Mouse (Mus musculus) embryo, embryonic 11.5 days (tissue): ENCODE measurements at regions not wholly inside any gene's neighbourhood (a gene's known extent, or its start where the extent isn't known, plus 50 kb on each side); places are given as distances from the start of the nearest gene placed in this dataset.

Experiments
- DNase-seq: peaks from one replicate; pipeline ENCODE4 v3.0.0-alpha.2; 2012; ENCODE audit warnings: low read depth, low spot score

DNA sequence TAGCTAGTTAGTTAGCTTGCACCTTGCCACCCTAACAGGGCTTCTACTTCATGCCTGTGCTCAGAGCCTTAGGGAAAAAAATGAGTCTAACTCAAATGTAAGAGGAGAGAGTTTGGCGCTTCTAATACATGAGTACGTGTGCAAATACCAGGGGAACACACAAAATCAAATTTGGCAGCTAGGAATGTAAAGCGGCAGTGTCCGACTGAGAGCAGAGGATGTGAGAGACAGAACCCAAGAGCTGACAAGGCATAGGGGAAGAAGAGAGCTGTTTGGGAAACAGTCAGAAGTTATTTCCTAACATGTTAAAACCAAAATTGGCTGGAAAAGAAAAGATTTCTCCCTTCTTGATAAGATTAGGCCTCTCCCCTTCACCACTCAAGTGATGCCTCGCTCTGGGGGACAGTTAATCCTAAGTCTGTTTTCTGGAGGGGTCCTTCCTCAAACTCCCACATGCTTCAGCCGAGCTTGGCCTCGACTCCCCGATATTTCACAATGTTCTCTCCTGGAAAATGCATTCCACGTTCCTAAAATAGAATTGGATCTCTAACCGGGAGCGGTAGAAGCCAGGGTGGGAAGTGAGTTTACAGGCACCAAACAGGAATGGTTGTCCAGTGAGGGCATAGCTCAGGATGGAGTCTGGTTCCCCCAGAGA lies 229.1 kb downstream of the Maf start:
- no peak for DNase-seq

DNA sequence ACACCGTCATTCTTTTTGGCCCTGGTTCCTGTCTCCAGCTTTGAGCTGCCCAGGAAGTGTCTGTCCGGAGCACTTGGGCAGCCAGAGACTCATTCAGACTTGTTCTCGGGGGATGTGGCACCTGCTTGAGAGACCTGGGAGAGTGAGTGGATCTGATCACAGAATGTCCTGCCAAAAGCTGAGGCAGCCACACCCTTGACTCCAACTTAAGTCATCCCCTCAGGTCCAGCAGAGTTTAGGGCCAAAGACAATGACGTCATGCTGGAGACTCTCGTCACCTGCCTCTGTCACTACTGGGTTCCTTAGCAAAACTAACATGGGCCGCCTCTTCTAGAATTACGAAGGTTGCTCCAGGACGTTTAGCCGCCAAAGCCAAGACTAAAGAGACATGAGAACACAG lies 231.5 kb downstream of the Maf start:
- DNase-seq: no peak

DNA sequence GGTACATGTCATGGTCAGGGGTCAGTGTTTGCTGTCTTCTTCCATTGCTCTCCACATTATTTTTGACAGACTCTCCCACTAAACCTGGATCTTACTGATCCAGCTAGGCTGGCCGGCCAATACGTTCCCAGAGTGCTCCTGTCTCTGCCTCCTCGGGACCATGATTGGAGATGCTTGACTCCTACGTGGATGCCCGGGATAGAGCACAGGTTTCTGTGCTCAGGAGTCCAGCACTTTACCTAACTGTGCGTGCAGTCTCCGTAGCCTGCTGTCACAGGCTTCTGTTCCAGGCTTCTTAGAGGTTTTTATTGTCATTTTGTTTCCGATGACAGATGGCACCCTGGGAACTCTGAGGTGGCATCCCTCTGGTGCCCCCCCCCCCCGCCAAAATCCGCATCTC lies 232.4 kb downstream of the Maf start:
- DNase-seq: no peak

DNA sequence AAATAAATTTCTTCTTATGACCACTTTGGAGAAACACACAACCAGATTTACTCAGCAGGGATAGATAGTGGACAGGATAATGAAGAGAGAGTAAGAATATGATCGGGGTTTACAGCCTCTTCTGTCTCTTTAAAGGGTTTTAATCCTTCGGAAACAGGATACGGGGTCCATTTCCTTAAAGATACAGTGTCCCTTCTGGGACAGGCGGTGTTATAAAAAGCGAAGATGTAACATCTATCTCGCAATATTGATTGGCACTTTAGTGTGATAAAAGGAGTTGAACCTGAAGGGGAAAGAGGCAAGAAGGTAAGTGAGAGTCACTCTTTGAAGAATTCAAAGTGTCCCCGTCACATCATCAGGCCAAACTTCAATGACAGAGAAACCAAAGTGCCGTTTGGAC lies 233.6 kb downstream of the Maf start:
- no peak for DNase-seq

DNA sequence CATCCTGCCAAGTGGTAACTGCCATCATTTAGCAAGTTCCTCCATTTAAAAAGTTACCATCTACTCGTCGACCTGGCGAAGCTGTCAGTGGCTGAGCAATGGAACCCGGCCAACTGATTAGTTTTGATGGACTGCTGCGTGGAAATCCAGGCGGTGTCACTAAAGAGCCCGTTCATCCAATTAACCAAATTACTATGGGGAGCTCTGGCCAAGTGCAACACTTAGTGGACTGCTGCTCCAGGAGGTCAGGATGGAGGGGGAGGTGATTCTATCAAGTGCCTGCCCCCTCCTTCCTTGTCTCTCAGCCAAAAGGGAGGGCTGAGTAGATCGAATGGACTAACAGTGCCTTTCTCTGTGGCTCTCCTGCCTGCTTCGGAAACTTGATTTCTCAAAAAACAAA lies 241.0 kb downstream of the Maf start:
- no peak for DNase-seq

DNA sequence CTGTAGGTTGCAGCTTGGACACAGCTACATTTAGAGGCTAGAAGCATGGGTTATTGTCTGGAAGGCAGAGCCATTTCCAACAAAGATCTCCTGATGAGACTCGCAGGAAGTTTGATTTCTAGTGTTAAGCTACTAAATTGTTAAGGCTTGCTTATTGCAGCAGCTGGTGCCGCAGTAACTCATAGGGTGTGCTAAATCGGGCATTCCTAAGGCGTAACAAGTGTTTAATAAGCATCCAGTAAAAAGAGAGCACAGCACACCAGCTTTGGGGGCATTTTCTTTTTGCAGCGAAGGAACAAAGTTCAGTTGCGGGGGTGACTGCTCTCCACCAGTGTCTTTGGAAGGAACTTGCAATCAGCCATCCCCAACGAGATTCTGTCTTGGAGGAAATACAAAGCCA lies 241.5 kb downstream of the Maf start:
- DNase-seq: no peak

DNA sequence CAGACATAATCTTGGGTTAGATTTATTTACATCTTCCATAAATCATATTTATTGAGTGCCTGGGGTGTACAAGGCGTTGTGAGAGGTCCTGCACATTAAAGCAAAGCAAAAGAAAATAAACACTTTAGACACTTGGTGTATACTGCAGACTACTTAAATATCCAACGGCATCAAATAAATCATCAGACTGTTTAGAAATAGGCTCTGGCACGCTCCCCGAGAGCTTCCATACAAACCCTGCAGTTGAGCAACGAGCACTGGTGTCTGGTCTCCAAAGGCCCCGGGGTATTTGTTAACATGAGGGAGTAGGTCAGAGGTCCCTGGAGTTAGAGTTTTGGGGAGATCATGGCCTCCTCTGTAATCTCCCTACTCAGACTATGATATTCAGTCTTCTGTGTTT lies 244.9 kb downstream of the Maf start:
- DNase-seq: no peak

DNA sequence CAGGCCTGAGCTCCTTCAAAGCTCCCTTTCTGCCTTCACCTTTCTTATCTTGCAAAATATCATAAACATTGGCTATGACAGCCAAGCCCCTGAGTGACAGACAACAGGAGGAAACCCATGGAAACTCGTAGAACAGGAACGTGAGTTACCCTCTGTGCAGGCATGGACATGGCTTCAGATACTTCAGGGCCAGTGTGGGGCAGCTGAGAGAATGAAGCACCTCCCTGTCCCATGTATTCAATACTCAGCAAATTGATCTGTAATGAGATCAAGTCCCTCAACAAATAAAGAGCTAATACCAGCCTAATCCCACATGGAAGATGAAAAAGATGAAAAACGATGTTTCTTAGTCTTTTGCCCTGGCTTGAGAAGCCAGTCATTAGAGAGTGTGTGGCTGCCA lies 249.5 kb downstream of the Maf start:
- DNase-seq: no peak

DNA sequence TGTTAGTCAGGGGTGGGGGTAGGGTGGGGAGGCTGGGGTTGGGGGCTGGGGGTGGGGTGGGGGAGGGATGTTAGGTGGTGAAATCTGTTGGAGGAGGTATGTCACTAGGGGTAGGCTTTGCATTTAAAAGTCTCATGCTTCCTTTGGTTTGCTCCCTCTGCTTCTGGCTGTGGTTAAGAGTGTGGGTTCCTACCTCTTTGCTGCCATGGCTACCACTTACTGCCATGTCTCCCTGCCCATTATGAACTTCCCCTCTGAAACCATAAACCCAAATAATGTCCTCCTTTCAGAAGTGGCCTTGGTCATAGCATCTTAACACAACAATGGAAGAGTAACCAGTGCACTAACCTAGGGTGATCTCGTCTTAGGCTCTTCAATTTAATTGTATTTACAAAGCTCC lies 256.8 kb downstream of the Maf start:
- DNase-seq: no peak

DNA sequence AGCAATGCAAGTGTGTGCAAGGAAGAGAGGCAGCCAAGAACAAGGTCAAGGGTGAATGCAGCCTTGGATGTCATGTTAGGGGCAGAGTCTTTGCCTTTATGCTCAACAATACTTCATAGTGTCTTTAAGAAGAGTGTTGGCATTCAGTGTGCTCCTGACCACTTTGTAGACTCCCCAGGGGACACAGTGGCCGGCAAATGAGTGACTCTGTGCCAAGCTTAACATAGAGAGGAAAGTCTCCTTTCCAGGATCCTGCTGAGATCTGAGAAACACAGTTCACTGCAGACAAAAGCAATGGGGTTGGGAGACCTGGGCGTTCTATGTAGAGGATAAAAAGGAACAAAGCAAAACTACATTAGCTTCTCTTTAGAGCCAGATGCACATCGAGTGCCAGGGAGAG lies 259.2 kb downstream of the Maf start:
- DNase-seq: no peak

DNA sequence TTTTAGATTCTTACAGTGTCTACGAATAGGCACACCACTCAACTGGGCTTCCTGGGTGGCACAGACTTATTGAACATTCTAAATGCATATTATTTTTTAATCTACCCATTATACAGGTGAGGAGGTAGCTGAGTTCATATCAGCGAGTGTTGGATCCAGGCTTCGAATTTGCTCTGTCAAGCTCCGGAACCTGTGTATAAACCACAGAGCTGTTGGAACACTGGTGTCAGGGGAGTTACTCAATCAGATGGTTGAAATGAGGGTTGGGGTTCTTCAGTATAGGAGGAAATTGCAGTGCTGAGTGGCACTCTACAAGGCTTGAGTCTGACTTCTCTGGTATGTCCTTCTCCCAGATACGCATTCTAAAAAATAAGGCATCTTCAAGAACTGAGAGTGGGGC lies 263.1 kb downstream of the Maf start:
- no peak for DNase-seq

DNA sequence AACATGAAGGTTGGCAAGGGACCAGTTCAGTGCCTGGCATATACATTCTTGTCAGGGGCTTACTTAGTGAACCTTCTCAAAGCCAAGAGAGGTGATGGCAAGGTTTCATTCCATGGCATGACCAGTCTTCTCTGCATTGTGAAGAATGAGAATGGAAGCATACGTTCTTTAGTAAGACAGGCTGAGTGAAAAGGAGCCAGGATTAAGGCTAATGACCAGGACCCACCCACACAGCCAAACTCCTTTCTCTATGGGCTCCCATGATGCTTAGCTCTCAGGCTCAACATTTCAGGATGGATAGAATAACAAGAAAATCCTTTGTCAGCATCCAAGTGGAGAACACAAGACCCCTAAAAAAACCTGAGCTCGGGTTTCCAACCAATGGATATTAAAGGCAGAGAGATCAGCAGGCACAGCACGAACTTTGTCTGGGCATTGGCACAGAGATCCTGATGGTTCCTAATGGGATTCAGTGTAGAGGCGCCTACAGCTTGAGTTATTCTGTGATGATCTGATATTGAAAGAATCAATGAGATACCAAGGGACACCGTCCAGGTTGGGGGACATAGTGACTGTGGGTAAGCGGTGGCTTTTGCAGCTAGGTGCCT lies 265.5 kb downstream of the Maf start:
- DNase-seq: no peak

DNA sequence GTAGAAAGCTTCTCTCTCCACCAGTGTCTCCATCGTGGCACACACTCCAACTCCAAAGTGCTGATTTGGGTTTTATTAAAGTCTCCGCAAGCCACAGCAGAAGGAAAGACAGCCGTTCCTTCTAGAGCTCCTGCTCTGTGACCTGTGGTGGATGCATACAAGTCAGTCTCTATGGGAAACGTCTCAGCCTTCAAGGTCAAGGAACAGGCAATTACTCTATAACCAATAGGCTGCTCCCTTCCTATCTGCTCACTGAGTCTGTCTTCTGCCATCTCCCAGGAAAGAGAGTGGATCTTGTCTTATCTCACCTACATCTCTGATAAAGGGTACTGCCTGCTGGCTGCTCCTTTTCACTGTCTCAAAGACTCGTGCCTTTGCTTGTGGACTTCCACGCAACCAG lies 266.3 kb downstream of the Maf start:
- DNase-seq: no peak

DNA sequence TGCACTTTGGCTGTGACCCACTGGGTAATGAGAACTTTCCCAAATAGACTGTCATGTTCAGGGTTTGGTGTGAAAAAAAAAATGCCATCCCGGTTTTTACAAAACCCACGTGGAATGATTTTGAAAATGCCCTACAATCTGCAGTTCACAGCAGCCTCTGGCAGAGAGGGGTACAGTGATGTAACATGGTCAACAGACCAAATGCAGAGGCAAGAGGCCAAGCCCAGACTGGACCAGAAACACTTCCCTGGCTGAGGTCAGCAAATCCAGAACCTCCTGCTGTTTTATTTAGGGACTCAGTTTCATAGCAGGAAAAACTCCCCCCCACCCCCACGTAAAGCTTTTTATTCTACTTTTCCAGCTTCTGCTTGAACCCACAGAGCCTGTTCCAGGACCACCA lies 267.4 kb downstream of the Maf start:
- no peak for DNase-seq

DNA sequence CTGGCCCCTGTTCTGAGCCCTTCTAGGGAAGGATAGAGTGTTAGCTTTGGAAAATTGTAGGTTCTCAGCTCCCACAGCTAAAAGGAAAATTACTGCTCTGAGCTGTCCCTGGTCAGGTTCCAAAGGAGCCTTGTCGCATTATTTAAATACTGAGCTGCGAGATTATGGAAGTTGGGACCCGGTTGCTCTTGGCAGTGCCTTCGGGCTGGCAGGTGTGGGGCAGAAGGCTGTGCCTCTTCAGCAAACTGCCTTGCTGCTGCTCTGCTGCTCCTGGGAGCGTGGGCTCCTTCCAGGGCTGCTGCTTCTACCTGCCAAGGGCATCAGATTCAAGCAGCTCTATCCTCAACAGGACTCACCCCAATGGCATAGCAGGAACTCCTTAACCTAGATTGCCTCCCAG lies 268.1 kb downstream of the Maf start:
- no peak for DNase-seq

DNA sequence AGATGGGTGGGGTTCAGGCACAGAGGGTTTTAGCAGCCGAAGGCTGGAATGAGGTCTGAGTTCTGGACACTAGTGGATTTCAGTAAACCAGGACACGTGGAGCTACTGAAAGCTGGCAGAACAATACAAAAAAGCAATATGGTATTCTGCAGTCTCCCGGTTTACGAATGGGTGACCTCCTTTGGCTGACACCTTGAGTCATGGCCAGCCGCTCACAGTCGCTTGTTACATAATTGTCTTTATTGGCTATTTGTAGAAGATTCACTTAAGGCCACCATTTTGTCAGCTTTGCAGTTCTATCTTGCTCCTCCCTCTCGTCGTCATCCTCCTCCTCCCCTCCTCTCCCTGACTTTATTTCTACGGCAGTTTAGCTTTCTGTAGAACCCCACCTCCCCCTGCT lies 269.6 kb downstream of the Maf start:
- DNase-seq: no peak

DNA sequence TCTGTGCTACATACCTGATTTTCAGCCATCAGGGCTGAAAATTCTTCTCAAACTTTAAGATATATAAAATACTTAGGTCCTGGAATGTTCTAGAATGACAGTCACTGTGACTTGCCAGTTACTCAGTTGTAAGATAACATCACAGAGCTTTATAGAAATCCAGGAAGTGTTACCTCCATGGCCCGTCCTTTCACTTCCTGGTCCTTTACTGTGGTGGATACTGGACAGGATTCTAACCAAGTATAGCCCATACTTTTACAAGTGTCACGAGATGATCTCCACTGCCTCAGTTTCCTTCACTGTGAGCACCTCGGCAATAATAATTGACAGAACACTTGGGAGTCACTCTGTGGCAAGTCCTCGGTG lies 271.3 kb downstream of the Maf start:
- no peak for DNase-seq

DNA sequence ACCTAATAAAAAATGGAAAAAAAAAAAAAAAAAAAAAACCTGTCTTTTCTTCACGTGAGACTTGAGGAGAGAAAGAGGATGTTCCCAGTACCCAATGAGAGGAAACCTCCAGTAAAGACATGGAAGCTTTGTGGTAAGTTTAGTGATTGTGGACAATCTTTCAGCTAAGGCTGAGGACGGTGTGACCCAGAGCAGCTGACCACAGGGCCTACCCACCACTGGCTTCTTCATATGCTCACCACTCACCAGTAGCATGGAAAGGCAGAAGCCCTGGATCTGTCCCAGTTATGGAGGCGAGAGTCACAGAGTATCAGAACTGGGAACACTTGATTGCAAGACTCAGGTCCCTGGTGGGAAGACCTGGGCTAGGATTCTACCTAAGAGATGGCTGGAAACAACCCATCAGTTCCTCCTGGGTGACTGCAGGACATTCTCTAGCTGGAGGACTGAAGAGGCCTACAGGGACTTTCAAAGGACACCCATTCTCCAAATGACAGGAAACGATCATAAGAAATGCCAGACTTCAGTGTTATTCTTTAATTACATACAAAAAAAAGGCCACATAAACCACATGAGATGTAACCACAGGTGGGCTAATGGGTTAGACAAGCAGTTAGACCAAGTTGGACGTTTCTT lies 271.8 kb downstream of the Maf start:
- DNase-seq: no peak

DNA sequence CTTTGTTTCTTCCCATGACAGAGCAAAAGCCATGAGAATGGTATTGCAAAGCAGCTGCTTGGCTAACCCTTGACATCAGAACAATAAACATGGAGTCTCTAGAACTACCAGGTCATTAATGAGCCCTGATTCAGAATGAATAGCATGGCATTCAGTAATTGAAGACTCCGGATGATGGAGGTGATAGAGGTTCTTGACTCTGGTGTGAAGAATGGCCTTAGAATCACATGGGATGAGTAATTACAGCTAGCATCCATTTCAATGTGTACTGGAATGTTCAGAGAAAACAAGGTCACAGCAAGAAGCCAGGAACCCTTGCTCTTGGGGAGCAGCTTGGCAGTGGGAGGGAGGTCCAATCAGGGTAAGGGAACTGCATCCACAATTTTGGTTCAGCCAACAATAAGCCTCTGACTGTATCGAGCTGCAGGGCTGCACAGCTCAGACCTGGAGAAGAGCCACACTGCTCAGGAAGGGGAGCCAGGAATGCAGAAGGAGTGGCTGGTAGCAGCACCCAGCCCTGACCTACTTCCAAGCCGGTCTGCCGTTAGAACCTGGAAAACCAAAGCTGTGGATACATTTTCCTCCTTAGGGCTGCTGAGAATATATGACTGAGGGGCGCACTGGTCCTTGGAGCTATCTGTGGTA lies 275.1 kb downstream of the Maf start:
- no peak for DNase-seq

DNA sequence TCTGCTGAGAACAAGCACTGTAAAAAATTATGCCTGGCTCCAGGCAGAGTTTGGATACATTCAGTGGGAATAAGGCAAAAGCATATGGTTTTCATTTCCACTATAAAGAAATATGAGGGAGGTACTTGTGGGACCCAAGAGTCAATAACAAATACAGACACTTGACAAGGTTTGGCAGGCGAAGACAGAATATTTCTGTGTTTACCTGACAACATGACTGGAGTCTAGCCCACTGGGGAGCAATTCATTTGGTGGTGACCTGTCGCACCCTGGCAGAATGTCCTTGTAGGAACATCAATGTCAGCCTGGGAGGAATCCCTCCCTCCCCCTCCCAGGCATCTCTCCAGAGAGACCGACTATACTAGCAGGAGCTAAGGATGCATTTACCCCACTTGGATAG lies 276.8 kb downstream of the Maf start:
- DNase-seq: peak; percentile 27

DNA sequence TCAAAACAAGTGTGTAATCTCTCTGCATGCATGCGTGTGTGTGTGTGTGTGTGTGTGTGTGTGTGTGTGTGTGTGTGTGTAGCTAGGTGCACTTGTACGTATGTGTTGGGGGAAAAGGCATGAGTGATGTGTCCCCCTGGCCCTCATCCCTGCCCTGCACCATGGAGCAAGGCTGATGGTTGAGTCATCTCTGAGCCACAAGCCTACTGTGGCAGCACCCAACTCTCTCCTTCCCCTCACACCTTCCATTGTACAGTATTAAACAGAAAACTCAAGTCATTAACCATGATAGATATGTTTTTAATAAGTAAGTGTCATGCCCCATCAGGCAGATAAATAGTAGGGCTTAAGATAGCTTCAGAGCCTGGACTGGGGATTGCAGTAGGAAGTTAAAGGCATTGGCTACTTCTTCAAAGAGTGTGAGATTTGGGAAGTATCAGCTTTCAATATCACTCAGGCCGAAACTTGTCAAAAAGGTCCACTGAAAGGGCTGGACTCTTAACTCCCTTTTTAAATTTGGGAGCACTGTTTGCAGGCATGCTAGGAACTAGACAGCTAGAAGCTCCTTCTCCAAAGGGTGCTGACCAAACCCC lies 278.2 kb downstream of the Maf start:
- no peak for DNase-seq

DNA sequence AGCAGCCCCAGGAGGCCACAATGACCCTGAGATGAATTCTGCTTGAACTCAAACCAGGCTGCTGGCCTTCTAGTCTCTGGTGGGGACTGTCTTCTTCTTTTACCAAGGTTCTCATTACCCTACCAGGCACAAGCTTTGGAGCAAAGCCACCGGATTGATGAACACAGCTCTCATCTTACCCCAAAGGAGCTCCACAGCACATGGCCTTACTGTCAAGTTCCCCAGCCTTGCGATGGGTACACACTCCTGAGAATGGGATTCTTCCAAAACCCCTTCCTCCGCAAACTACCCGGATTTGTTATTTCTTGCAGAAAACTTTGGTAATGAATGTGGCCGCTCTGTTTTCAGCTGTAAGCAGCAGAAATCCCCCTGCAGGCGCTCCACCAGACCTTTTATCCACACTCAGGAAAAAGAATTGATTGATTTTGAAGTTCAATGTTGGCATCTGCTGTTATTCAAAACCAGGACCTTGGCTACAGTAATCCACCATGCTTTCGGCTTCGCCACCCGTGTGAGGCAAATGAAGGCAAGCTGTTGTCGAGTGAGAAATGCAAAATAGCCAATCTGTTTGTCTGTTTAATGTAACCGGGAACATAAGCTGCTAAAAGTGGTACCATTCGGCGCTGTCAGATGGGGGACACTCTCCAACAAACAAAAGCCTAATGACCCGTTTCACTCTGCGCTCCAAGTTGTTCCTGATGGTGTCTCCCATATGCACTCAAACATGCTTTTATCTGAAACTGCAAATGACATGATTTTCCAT lies 278.9 kb downstream of the Maf start:
- DNase-seq: no peak
